Mouse (Mus musculus) olfactory bulb, adult 2 months (tissue): Measurements from ENCODE around the gene Grem2.

ENCODE experiments used
- CTCF ChIP-seq: fragments of 200-500 bp; IDR thresholded peaks from 2 replicates; pipeline ENCODE4 v1.5.1; 2012; ENCODE audit warnings: low read depth, mild to moderate bottlenecking, low read length, moderate library complexity; ENCODE audit not compliant: insufficient read depth
- POLR2A ChIP-seq: fragments of 200-500 bp; IDR thresholded peaks from 2 replicates; pipeline ENCODE4 v1.6.1; 2012; ENCODE audit warnings: mild to moderate bottlenecking, low read depth, low read length, moderate library complexity; ENCODE audit not compliant: insufficient read depth

GRCm38 (mm10) chr1:174882496-174882895 lies 39.1 kb downstream of the Grem2 start:
- TF ChIP-seq POLR2A: no peak
- TF ChIP-seq CTCF: no peak
